Mouse (Mus musculus) thymus, adult 18-20 months (tissue): Measurements from ENCODE around the gene Fut4.
"Not testable (repeated sequence)": the region's sequence is repeated elsewhere in the genome, so short reads cannot be mapped to it uniquely, and the experiment has no call there.

Source experiments
- DNase-seq, 2 experiments: peaks; one replicate each; pipeline ENCODE4 v3.0.0; 2022; ENCODE audit warnings: mixed read lengths in 2 of 2

Fut4 gene

GRCm38 (mm10) chr9:14724755-14725420 lies 27.3 kb downstream of the Fut4 start:
- DNase-seq: no peak

GRCm38 (mm10) chr9:14721610-14722009 lies 30.6 kb downstream of the Fut4 start:
- DNase-seq: no peak

- no peak for DNase-seq
Measured at GRCm38 (mm10) chr9:14720384-14720783, 31.8 kb downstream of the Fut4 start.

- DNase-seq: no peak
Measured at GRCm38 (mm10) chr9:14718332-14718691, 33.9 kb downstream of the Fut4 start.

- no peak for DNase-seq
Measured at GRCm38 (mm10) chr9:14717689-14718331, 34.4 kb downstream of the Fut4 start.

GRCm38 (mm10) chr9:14715258-14715657 lies 36.9 kb downstream of the Fut4 start:
- no peak for DNase-seq

- DNase-seq: no peak
Measured at GRCm38 (mm10) chr9:14710910-14711309, 41.3 kb downstream of the Fut4 start.

- no peak for DNase-seq
Measured at GRCm38 (mm10) chr9:14705321-14706162, 46.7 kb downstream of the Fut4 start.

GRCm38 (mm10) chr9:14700795-14701194 lies 51.4 kb downstream of the Fut4 start:
- not testable (repeated sequence) for DNase-seq

- no peak for DNase-seq
Measured at GRCm38 (mm10) chr9:14699288-14699640, 52.9 kb downstream of the Fut4 start.

GRCm38 (mm10) chr9:14698582-14699287 lies 53.5 kb downstream of the Fut4 start:
- peak; percentile 44 to 48 for DNase-seq
